Mouse (Mus musculus): ENCODE results near the gene Cntnap2. TPM values are rescaled to one million over a fixed set of nuclear protein-coding genes. Genes with fewer than 3 reads are reported as not detected.

The Cntnap2 gene
- polyA plus RNA-seq, 1 experiment from 2014 or later, result 56.3 TPM

- no peak for ATAC-seq (ENCODE audit: low FRiP score)
- no peaks in the 10 kb centered on the region for H3K4me1 ChIP-seq
- 90% methylated on average over 2 of the region's 2 CpGs for WGBS
- H3K9me3 ChIP-seq (replicated peaks), result no peaks in the 10 kb centered on the region
- H3K27me3 ChIP-seq (replicated peaks), result no peaks in the 10 kb centered on the region
- no peak overlapping the region for H3K9ac ChIP-seq (replicated peaks)
- no peak overlapping the region for H3K27ac ChIP-seq (replicated peaks)
- H3K4me3 ChIP-seq (replicated peaks), result no peak overlapping the region
- no peak overlapping the region for H3K4me2 ChIP-seq
- H3K36me3 ChIP-seq, result no peaks in the 10 kb centered on the region
Measured at GRCm38 (mm10) chr6:47334377-47334776, 2275.2 kb downstream of the Cntnap2 start.

DNA sequence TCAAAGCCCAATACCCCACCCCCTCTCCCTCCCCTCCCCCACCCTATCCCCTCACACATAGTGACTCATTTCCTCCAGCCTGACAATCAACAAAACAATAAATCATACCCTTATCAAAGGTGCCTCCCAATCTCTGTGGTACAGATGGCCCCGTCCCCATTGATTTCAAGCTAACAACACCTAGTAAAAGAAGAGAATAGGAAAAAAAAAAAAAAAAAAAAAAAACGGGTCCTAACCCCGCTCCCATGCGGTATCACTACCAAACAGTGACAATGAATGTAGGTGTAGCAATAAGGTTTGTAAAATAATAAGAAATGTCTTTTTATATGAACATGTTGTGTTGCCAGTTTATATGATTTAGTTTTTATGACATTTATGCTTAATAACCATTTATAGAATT is 2278.1 kb downstream of the Cntnap2 start:
- Histone ChIP-seq H3K4me1 (no peaks in the 10 kb centered on the region), H3K27ac (replicated peaks) (no peak overlapping the region), H3K4me2 (no peak overlapping the region), H3K36me3 (no peaks in the 10 kb centered on the region), H3K9ac (replicated peaks) (no peak overlapping the region), H3K4me3 (replicated peaks) (no peak overlapping the region), H3K9me3 (replicated peaks) (no peaks in the 10 kb centered on the region), H3K27me3 (replicated peaks) (no peaks in the 10 kb centered on the region)
- 76% methylated on average over 4 of the region's 4 CpGs for WGBS
- ATAC-seq (ENCODE audit: low FRiP score), result no peak

DNA sequence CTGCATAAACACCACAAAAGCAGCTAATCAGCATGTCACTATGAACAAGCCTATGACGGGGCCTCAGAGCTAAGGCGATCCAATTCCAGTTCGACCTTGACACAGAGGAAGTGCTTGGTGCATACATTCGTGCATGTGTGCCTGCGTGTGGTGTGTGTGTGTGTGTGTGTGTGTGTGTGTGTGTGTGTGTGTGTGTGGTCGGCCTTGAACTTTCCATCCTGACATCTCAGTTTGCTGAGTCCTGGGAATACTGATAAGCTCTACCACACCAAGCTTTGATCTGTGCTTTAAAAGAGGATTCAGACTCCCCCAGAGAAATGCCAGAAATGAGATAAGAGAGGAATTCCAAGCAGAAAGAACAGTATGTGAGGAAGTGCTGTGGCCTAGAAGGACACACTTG is 2279.0 kb downstream of the Cntnap2 start:
- H3K9me3 ChIP-seq (replicated peaks), result no peaks in the 10 kb centered on the region
- no peaks in the 10 kb centered on the region for H3K27me3 ChIP-seq (replicated peaks)
- ATAC-seq (ENCODE audit: low FRiP score), result no peak
- no peak overlapping the region for H3K27ac ChIP-seq (replicated peaks)
- H3K4me2 ChIP-seq, result no peak overlapping the region
- H3K4me3 ChIP-seq (replicated peaks), result no peak overlapping the region
- no peak overlapping the region for H3K9ac ChIP-seq (replicated peaks)
- no peaks in the 10 kb centered on the region for H3K36me3 ChIP-seq
- no peaks in the 10 kb centered on the region for H3K4me1 ChIP-seq
- 84% methylated on average over 6 of the region's 6 CpGs for WGBS

DNA sequence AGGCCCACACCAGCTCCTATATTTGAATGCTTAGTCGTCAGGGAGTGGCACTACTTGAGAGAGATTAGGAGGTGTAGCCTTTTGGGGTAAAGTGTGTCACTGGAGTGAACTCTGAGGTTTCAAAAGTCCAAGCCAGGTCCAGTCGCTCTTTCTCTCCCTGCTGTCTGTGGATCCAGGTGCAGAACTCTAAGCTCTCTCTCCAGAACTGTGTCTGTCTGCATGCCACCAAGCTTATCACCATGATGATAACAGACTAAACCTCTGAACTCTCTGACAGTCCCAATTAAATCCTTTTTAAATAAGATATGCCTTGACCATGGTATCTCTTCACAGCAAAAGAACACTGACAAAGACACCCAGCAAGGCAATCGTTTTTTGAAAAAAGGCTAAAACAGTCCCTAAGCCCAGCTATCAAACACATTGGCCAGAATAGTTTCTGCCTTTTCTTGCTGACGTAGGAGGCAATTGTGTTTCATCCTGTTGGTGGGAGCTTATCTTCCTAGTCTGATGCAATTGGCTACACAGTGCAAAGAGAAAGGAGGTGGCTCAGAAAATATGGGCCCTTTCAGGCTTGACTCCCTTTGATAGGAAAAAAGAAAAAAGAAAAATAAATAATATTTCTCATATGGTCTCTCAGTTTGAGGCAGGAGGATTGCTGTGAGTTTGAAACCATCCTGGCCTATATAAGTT is 2281.8 kb downstream of the Cntnap2 start:
- H3K9ac ChIP-seq (replicated peaks), result no peak overlapping the region
- no peaks in the 10 kb centered on the region for H3K36me3 ChIP-seq
- ATAC-seq (ENCODE audit: low FRiP score), result no peak
- no peaks in the 10 kb centered on the region for H3K4me1 ChIP-seq
- no peaks in the 10 kb centered on the region for H3K27me3 ChIP-seq (replicated peaks)
- no peak overlapping the region for H3K4me2 ChIP-seq
- no peaks in the 10 kb centered on the region for H3K9me3 ChIP-seq (replicated peaks)
- H3K27ac ChIP-seq (replicated peaks), result no peak overlapping the region
- H3K4me3 ChIP-seq (replicated peaks), result no peak overlapping the region
- WGBS, result 70% methylated on average over 4 of the region's 4 CpGs

GRCm38 (mm10) chr6:47341503-47341884 is 2282.3 kb downstream of the Cntnap2 start:
- H3K27me3 ChIP-seq (replicated peaks), result no peaks in the 10 kb centered on the region
- no peak overlapping the region for H3K27ac ChIP-seq (replicated peaks)
- H3K4me2 ChIP-seq, result no peak overlapping the region
- no peaks in the 10 kb centered on the region for H3K9me3 ChIP-seq (replicated peaks)
- H3K36me3 ChIP-seq, result no peaks in the 10 kb centered on the region
- H3K4me1 ChIP-seq, result no peaks in the 10 kb centered on the region
- H3K4me3 ChIP-seq (replicated peaks), result no peak overlapping the region
- ATAC-seq (ENCODE audit: low FRiP score), result no peak
- H3K9ac ChIP-seq (replicated peaks), result no peak overlapping the region
- WGBS, result 44% methylated on average over 6 of the region's 6 CpGs

DNA sequence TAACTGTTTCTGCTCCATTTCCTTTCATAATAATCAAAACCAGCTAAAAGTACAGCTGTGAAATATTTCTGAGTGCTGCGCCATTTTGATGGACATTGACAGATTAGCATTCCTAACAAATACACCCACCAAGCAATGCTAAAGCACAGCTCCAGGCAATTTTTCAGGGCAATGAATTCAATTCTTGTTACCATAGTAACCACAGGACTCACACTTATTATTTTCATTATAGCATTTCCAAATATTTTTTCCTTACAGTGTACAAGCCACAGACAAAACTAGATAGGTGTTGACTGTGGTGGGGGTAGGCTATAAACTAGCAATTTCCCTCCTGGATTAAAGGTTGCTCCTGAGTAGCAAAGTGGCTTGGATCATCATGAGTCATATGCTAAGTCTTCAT is 2284.1 kb downstream of the Cntnap2 start:
- ATAC-seq (ENCODE audit: low FRiP score), result no peak
- H3K4me1 ChIP-seq, result no peaks in the 10 kb centered on the region
- H3K9me3 ChIP-seq (replicated peaks), result no peaks in the 10 kb centered on the region
- H3K27me3 ChIP-seq (replicated peaks), result no peaks in the 10 kb centered on the region
- H3K27ac ChIP-seq (replicated peaks), result no peak overlapping the region
- WGBS, result 88% methylated on average over 1 of the region's 1 CpGs
- no peak overlapping the region for H3K9ac ChIP-seq (replicated peaks)
- no peaks in the 10 kb centered on the region for H3K36me3 ChIP-seq
- no peak overlapping the region for H3K4me3 ChIP-seq (replicated peaks)
- H3K4me2 ChIP-seq, result no peak overlapping the region

- ATAC-seq (ENCODE audit: low FRiP score), result no peak
- 83% methylated on average over 3 of the region's 3 CpGs for WGBS
- no peaks in the 10 kb centered on the region for H3K4me1 ChIP-seq
- no peaks in the 10 kb centered on the region for H3K27me3 ChIP-seq (replicated peaks)
- no peak overlapping the region for H3K27ac ChIP-seq (replicated peaks)
- H3K36me3 ChIP-seq, result no peaks in the 10 kb centered on the region
- H3K9ac ChIP-seq (replicated peaks), result no peak overlapping the region
- H3K4me3 ChIP-seq (replicated peaks), result no peak overlapping the region
- H3K9me3 ChIP-seq (replicated peaks), result no peaks in the 10 kb centered on the region
- no peak overlapping the region for H3K4me2 ChIP-seq
Measured at GRCm38 (mm10) chr6:47344696-47345095, 2285.5 kb downstream of the Cntnap2 start.

DNA sequence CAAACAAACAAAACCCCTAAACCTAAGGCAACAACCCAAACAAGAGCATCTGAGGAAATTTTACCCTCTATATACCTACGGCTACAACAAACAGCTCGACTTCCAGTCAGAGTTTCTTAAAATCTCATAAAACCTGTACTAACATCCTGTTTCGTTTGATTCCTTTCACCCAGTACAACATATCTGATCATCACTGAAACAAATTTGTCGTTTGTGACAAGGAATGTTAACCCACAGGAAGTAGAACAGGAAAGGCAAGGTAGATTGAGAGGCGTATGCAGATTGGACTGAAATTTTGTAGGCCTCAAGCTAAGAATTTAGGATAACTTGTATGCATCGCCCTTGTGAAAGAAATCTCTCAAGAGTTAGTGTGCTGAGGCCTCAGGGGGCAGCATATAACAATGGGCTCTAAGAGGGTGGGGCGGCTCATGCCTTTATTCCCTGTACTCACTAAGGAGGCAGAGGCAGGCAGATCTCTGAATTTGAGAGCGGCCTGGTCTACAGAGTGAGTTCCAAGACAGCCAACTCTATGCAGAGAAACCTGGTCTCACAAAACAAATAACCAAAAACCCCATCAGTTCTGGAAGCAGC is 2291.0 kb downstream of the Cntnap2 start:
- Histone ChIP-seq H3K9me3 (replicated peaks) (no peaks in the 10 kb centered on the region), H3K4me2 (no peak overlapping the region), H3K9ac (replicated peaks) (no peak overlapping the region), H3K4me3 (replicated peaks) (no peak overlapping the region), H3K4me1 (no peaks in the 10 kb centered on the region), H3K36me3 (no peaks in the 10 kb centered on the region), H3K27ac (replicated peaks) (no peak overlapping the region), H3K27me3 (replicated peaks) (no peaks in the 10 kb centered on the region)
- WGBS, result 90% methylated on average over 8 of the region's 8 CpGs
- no peak for ATAC-seq (ENCODE audit: low FRiP score)

Measured in neural tube, embryonic 15.5 days (tissue).